Mouse (Mus musculus): ENCODE measurements around the gene Blmh. TPM values are rescaled to one million over a fixed set of nuclear protein-coding genes. Genes with fewer than 3 reads are reported as not detected.

Blmh gene
- 149 and 155 TPM in 2 replicates for polyA plus RNA-seq (2015; fragmentation: Nextera tagmentation; extraction: Ambion mirVana)

DNA sequence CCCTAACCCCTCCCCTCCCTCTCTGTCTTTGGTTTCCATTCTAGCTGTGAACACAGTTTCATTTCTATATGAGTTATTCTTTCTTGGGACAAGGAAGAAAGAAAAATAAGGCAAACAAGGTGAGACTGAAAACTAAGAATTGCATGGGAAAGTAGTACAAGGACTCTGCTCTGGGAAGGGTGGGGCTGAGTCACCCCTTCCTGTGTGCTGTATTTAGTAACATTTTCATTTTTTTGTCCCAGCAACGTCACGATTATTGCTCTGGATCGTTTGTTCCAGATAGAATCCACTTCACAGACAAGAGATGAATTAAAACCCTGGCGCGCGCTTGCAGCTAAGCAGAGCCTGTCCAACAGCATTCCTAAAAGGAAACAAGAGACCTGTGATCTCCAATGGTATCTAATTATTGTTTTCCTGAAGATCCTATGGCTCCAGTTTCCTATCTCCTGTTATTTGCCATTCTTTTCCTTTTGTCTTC, at the start of gene Blmh:
Gene Blmh, plus strand, starts transcription at position 51 of the 478 bp plus-strand sequence.
- Histone ChIP-seq H3K27ac (no peak within 1 kb of the TSS), H3K4me3 (no peak within 1 kb of the TSS), H3K9me3 (no peaks in the 10 kb centered on the region), H3K4me1 (replicated peaks) (no peaks in the 10 kb centered on the region), H3K4me2 (no peak within 1 kb of the TSS), H3K36me3 (no peaks in the 10 kb centered on the region), H3K9ac (no peak within 1 kb of the TSS), H3K27me3 (no peaks in the 10 kb centered on the region)
- no peak for ATAC-seq (ENCODE audit: low FRiP score)
- 88% methylated on average over 6 of the region's 6 CpGs for WGBS

DNA sequence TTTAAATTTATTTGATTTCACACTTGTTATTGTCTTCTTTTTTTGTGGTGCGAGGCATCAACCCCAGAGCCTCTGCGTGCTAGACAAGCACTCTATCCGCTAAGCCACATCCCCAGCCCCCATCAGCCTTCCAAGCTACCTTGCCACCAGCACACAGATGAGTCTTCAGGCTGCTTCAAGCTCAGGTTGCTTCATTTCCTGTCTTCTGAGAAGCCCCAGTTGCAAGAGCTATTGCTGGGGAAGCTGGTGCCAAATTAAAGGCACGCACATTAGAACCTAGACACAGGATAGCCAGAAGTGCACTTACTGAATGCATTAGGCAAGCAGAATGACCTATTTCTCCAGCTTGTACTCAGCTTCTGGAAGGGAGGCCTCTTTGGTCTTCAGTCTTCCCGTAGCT, 44.8 kb upstream of the Blmh start:
- ATAC-seq (ENCODE audit: low FRiP score), result no peak
- H3K27ac ChIP-seq, result no peak overlapping the region
- WGBS, result 79% methylated on average over 5 of the region's 5 CpGs
- H3K4me1 ChIP-seq (replicated peaks), result no peaks in the 10 kb centered on the region
- no peak overlapping the region for H3K4me3 ChIP-seq
- no peak overlapping the region for H3K4me2 ChIP-seq
- H3K9me3 ChIP-seq, result no peaks in the 10 kb centered on the region
- H3K9ac ChIP-seq, result no peak overlapping the region
- no peaks in the 10 kb centered on the region for H3K36me3 ChIP-seq
- no peaks in the 10 kb centered on the region for H3K27me3 ChIP-seq

DNA sequence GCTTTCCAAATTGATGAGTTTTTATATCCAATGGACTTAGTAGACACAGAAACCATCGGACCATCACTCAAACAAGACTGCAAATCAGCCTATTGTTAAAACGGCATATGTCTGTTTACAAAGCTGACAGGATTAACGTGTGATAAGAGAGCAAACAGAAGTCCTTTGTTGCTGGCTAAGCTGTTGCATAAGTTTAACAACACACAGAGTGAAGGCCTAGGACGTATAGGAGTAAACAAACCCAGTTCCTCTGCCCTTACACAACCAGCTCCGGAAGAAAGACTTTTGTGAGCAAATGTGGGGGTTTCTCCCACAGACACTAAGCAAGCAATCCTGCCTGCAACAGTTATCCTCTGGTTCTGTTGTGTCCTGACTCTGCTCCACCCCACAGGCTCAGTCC, 40.2 kb upstream of the Blmh start:
- Histone ChIP-seq H3K9ac (no peak overlapping the region), H3K27ac (no peak overlapping the region), H3K4me3 (no peak overlapping the region), H3K4me1 (replicated peaks) (no peaks in the 10 kb centered on the region), H3K4me2 (no peak overlapping the region), H3K36me3 (no peaks in the 10 kb centered on the region), H3K27me3 (no peaks in the 10 kb centered on the region), H3K9me3 (no peaks in the 10 kb centered on the region)
- WGBS, result 49% methylated on average over 5 of the region's 5 CpGs
- ATAC-seq (ENCODE audit: low FRiP score), result no peak

DNA sequence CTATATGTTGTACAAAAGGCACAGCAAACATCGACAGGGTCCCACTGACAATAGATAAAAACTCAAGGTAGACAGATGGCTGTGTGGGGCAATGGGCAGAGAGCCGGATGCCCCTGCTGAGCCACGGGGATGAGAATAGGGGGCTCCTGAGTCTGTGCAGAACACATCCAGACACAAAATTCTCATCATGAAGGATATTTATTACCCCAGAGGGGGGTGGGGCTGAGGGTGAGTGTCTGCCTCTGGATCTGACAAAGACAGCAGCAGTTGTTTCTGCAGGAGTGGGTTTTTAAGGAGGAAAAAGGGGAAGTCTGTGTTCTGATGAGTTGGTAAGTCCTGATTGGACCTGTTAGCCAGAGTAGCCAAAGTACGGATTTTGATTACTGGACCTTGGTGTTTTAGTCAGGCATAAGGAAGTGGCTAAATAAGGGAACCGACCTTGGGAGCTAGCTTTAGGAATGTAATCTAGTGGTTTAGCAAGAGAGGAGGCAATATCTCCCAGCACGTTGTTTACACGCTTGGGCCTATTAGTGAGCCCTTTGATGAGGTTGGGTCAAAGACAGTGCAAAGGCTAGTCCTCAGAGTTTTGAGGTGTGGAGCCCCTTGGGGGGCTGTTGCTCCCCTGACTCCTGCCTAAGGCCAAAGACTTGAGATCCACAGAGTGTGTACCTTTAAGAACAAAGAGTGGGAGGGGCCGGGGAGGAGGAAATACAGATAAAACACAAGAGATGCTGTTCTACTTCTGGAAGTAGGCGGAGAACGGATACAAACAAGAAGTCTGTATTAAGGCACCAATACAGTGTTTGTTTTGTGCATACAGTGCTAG, 35.1 kb upstream of the Blmh start:
- Histone ChIP-seq H3K9me3 (no peaks in the 10 kb centered on the region), H3K9ac (no peak overlapping the region), H3K4me1 (replicated peaks) (no peaks in the 10 kb centered on the region; the same call in 1 of the 2 replicates), H3K27ac (no peak overlapping the region), H3K36me3 (no peaks in the 10 kb centered on the region), H3K4me3 (no peak overlapping the region), H3K27me3 (no peaks in the 10 kb centered on the region), H3K4me2 (no peak overlapping the region)
- WGBS, result 76% methylated on average over 10 of the region's 10 CpGs
- ATAC-seq (ENCODE audit: low FRiP score), result no peak

DNA sequence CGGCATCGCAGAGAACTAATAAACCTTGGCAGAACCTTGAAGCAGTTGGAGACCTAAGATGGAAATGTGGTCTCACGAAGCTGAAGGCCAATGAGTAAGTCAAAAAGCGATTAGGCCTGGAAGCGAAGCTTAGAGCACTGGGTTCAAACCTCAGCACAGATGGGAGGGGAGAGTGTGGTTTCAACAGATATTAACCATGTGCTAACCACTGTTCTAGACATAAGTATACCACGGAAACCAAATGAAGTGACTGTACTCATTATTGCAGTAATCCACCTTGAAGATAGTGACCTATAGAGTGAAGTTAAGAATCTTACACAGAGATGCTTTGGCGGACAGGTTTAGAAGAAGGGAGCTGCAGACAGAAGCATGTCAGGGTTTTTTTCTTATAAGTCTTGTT, 33.4 kb upstream of the Blmh start:
- 91% methylated on average over 7 of the region's 7 CpGs for WGBS
- no peaks in the 10 kb centered on the region; the same call in 1 of the 2 replicates for H3K4me1 ChIP-seq (replicated peaks)
- H3K36me3 ChIP-seq, result no peaks in the 10 kb centered on the region
- no peak overlapping the region for H3K9ac ChIP-seq
- H3K4me2 ChIP-seq, result no peak overlapping the region
- H3K27me3 ChIP-seq, result no peaks in the 10 kb centered on the region
- no peak overlapping the region for H3K4me3 ChIP-seq
- H3K9me3 ChIP-seq, result no peaks in the 10 kb centered on the region
- no peak for ATAC-seq (ENCODE audit: low FRiP score)
- no peak overlapping the region for H3K27ac ChIP-seq

DNA sequence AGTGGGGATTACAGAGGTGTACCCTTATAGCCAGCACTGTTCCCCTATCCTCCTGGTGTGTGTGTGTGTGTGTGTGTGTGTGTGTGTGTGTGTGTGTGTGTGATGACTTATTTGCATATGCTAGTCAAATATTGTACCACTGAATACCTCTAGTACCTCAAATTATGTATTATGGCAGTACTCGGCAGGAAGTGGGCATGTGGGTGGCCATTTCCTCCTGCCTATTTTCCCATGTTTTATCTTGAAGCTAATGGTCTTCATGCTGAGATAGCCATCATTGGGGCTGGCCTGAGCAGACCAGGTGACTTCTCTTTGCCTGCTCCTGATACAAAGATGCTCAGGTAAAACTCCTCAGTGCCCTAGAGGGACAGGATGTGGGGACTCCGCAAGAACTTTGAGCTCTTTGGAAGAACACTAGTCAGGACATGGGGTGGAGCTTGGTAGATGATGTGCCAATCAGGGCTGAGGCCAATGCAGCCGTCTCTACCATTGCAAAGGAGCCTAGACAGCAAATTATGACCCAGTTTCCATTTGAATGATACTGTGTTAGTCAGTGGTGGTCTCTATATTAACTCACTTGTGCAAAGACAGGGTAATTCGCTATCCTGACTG, 32.8 kb upstream of the Blmh start:
- no peak overlapping the region for H3K4me3 ChIP-seq
- no peak overlapping the region for H3K9ac ChIP-seq
- 86% methylated on average over 4 of the region's 4 CpGs for WGBS
- no peak overlapping the region for H3K4me2 ChIP-seq
- H3K9me3 ChIP-seq, result no peaks in the 10 kb centered on the region
- H3K27me3 ChIP-seq, result no peaks in the 10 kb centered on the region
- no peak overlapping the region for H3K27ac ChIP-seq
- ATAC-seq (ENCODE audit: low FRiP score), result no peak
- H3K4me1 ChIP-seq (replicated peaks), result no peaks in the 10 kb centered on the region; the same call in 1 of the 2 replicates
- H3K36me3 ChIP-seq, result no peaks in the 10 kb centered on the region

DNA sequence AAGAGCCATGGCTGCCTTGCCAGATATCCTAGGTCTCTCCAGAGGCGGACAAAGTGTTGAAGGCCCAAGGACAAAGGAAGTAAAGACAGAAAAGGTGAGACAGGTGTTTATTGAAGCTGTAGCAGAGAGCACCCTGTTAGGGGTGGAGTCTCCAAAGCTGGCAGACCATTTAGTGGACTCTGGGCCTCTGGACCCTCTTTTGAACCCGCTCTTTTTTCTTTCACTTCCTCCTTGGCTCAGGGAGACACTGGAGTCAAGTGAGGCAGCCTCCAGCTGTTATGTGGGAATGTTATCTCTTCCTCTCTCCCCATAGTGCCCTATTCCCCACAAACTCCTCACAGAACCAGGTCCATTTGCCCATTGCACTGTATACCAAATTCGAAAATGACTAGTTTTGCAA, 31.6 kb upstream of the Blmh start:
- no peak overlapping the region for H3K4me3 ChIP-seq
- H3K36me3 ChIP-seq, result no peaks in the 10 kb centered on the region
- no peaks in the 10 kb centered on the region; the same call in 1 of the 2 replicates for H3K4me1 ChIP-seq (replicated peaks)
- H3K27ac ChIP-seq, result no peak overlapping the region
- 87% methylated on average over 3 of the region's 3 CpGs for WGBS
- no peaks in the 10 kb centered on the region for H3K27me3 ChIP-seq
- no peaks in the 10 kb centered on the region for H3K9me3 ChIP-seq
- H3K9ac ChIP-seq, result no peak overlapping the region
- H3K4me2 ChIP-seq, result no peak overlapping the region
- no peak for ATAC-seq (ENCODE audit: low FRiP score)

DNA sequence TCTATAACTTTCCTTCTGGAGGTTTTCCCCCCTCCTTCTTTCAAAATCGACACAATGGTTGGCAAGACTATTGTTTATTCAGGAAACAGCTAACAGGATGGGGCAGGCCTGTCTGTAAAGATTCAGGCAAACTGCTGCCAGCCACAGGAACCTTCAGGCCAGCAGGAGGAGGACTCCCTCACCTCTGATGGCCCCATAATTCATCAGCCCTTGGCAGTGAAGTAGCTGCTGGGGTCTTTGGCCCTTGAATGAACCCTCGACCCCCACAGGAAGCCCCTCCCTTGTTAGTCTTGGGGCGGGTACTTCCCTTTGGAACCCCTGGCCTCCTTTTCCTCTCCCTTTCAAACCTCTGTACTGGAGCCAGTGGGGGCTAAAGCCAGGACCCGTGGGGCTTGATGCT, 31.0 kb upstream of the Blmh start:
- no peak overlapping the region for H3K9ac ChIP-seq
- no peak overlapping the region for H3K4me2 ChIP-seq
- no peak for ATAC-seq (ENCODE audit: low FRiP score)
- no peaks in the 10 kb centered on the region; the same call in 1 of the 2 replicates for H3K4me1 ChIP-seq (replicated peaks)
- no peak overlapping the region for H3K27ac ChIP-seq
- H3K9me3 ChIP-seq, result no peaks in the 10 kb centered on the region
- H3K36me3 ChIP-seq, result no peaks in the 10 kb centered on the region
- 26% methylated on average over 4 of the region's 4 CpGs for WGBS
- H3K27me3 ChIP-seq, result no peaks in the 10 kb centered on the region
- H3K4me3 ChIP-seq, result no peak overlapping the region

DNA sequence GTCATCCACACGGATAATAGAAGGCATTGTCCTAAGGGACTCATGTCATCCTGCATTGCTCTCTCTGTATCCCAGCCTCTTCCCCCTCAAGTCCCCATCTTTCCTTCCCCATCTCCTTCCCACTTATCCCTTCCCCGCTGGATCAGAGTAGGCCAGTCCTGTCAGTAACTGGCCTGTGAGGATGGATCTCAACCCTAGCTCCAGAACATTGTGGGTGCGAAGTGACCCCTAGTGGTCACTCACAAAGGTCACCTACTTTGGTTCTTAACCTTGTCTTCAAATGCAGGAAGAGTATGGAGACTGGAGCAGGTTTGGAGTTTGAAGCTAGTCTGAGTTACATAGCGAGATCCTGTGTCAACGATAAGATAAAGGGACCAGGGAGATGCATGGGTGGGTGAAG, 30.4 kb upstream of the Blmh start:
- no peak overlapping the region for H3K4me2 ChIP-seq
- WGBS, result 37% methylated on average over 5 of the region's 5 CpGs
- H3K4me1 ChIP-seq (replicated peaks), result no peaks in the 10 kb centered on the region; the same call in 1 of the 2 replicates
- no peaks in the 10 kb centered on the region for H3K27me3 ChIP-seq
- no peak overlapping the region for H3K4me3 ChIP-seq
- H3K9ac ChIP-seq, result no peak overlapping the region
- no peak for ATAC-seq (ENCODE audit: low FRiP score)
- no peaks in the 10 kb centered on the region for H3K9me3 ChIP-seq
- no peaks in the 10 kb centered on the region for H3K36me3 ChIP-seq
- no peak overlapping the region for H3K27ac ChIP-seq

DNA sequence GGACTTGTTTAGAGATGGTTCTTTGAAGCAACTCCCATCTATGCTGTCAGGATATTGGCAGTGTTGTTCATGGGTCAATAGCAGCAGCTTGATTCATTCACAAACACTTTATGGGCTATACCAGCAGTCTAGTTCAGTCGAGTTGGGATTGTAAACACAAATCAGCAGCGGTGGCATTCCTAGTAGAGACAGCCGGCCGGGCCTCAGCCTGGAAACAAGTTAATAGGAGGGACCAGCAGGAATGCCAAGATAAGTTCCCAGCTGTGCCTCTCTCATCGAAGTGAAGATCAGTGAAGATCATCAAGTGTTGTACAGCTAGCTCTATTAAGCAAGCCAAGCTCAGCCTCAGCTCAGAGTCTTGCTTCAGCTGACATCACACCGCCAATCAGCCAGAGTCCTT, 28.2 kb upstream of the Blmh start:
- Histone ChIP-seq H3K9ac (no peak overlapping the region), H3K4me3 (no peak overlapping the region), H3K36me3 (no peaks in the 10 kb centered on the region), H3K9me3 (no peaks in the 10 kb centered on the region), H3K27ac (no peak overlapping the region), H3K4me2 (no peak overlapping the region), H3K4me1 (replicated peaks) (no peaks in the 10 kb centered on the region; the same call in 1 of the 2 replicates), H3K27me3 (no peaks in the 10 kb centered on the region)
- 77% methylated on average over 6 of the region's 6 CpGs for WGBS
- ATAC-seq (ENCODE audit: low FRiP score), result no peak

DNA sequence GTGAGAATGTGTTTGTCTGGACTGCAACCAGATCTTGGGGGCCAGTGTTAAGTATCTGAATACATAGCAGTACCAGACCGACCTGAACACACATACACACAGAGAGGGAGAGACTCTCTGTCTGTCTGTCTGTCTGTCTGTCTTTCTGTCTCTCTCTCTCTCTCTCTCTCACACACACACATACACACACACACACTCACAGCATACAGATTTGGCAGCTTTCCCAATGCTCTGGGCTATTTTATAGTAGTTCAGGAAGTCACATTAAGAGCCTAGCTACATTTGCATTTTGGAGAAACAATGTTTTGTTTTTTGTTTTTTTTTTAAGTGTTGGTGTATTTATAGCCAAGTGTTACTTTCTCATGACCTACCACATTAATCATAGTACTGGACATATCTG, 27.5 kb upstream of the Blmh start:
- no peak overlapping the region for H3K4me3 ChIP-seq
- WGBS, result 58% methylated on average over 1 of the region's 1 CpGs
- H3K27me3 ChIP-seq, result no peaks in the 10 kb centered on the region
- no peak overlapping the region for H3K27ac ChIP-seq
- ATAC-seq (ENCODE audit: low FRiP score), result no peak
- no peaks in the 10 kb centered on the region; the same call in 1 of the 2 replicates for H3K4me1 ChIP-seq (replicated peaks)
- H3K9me3 ChIP-seq, result no peaks in the 10 kb centered on the region
- H3K9ac ChIP-seq, result no peak overlapping the region
- H3K36me3 ChIP-seq, result no peaks in the 10 kb centered on the region
- no peak overlapping the region for H3K4me2 ChIP-seq

DNA sequence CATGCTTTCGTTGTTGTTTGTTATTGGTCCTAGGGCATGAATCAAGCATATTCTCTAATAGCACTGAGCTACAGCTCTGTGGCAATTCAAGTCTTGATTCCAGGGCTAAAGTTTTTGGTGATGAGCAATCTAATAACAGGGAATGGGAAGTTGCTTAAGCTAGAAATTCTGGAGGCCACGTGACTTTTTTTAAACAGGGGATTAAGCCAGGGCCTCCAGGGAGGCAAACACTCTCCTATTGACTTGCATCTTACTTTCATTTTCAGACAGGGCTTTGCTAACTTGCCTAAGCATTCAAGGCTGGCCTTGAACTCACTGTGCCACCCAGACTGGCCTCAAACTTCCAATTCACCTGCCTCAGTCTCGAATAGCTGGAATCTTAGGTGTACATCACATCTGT, 26.7 kb upstream of the Blmh start:
- H3K27me3 ChIP-seq, result no peaks in the 10 kb centered on the region
- H3K4me1 ChIP-seq (replicated peaks), result no peaks in the 10 kb centered on the region; the same call in 1 of the 2 replicates
- ATAC-seq (ENCODE audit: low FRiP score), result no peak
- H3K9me3 ChIP-seq, result no peaks in the 10 kb centered on the region
- H3K4me3 ChIP-seq, result no peak overlapping the region
- H3K4me2 ChIP-seq, result no peak overlapping the region
- H3K27ac ChIP-seq, result no peak overlapping the region
- no peak overlapping the region for H3K9ac ChIP-seq
- no peaks in the 10 kb centered on the region for H3K36me3 ChIP-seq
- WGBS, result 56% methylated on average over 3 of the region's 3 CpGs

DNA sequence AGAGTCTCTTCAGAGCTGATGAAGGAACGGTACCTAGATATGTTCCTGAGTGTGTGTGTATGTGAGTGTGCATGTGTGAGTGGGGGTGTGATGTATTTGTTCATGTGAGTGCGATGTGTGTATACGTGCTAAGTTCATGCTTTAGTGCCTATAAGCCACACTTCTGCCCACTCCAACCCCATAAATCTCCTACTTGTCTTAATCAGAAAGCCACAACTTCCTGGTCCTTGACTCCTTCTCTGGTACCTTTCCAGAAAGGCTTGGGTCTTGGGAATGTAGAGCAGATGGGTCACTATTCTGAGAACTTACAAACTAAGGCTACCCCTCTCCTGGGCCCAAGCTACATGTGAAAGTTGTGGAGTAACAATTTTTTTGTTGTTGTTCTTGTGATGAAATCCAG, 25.9 kb upstream of the Blmh start:
- Histone ChIP-seq H3K27ac (no peak overlapping the region), H3K36me3 (no peaks in the 10 kb centered on the region), H3K9me3 (no peaks in the 10 kb centered on the region), H3K4me2 (no peak overlapping the region), H3K4me1 (replicated peaks) (no peaks in the 10 kb centered on the region; the same call in 1 of the 2 replicates), H3K9ac (no peak overlapping the region), H3K27me3 (no peaks in the 10 kb centered on the region), H3K4me3 (no peak overlapping the region)
- WGBS, result 97% methylated on average over 3 of the region's 3 CpGs
- no peak for ATAC-seq (ENCODE audit: low FRiP score)

All from hindbrain, embryonic 13.5 days (tissue).